Mouse (Mus musculus): Measurements from ENCODE around the gene Carns1. TPM values are rescaled to one million over a fixed set of nuclear protein-coding genes. Genes with fewer than 3 reads are reported as not detected.

Carns1 gene
- total RNA-seq, 1 experiment from 2014 or later: 3.5 TPM

DNA sequence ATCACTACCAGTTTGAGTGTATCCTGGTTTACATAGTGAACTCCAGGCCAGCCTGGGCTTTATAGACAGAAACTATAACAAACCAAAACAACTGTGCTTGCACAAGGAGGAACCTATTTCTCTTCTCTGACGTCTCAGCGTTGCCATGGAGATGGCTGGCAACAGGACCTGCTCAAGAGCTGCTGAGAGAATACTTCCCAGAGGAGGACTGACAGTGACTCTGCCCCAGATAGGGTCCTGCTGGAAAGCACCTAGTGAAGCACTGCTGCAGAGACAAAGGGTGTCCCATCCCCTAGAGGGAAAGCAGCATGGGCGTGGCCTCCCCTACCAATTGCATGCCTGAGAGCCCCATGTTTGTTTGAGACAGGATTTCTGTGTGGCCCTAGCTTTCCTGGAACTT is 6.6 kb upstream of the Carns1 start:
- peak; percentile 55 for ATAC-seq (replicated peaks; ENCODE audit: low read depth, poor library complexity, severe bottlenecking)

DNA sequence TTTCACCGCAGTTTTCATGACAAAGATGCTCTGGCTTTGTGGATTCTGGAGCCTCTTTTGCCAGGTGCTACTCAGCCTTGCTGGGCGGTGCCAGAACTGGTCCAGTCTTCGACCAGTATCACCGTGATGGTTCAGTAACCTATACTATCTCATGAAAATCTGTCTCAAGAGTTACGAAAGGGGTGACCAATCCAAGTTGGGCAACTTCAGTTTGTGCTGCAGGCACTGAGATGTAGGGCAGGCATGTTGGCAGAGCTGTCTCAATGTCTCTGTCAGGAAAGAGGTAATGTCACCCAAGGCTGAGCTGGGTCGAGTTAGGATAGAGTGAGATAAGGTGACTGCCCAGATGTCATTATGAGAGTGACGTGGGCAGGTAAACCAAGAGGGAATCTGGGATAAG is 5.1 kb upstream of the Carns1 start:
- no peak for ATAC-seq (replicated peaks; ENCODE audit: low read depth, poor library complexity, severe bottlenecking)

DNA sequence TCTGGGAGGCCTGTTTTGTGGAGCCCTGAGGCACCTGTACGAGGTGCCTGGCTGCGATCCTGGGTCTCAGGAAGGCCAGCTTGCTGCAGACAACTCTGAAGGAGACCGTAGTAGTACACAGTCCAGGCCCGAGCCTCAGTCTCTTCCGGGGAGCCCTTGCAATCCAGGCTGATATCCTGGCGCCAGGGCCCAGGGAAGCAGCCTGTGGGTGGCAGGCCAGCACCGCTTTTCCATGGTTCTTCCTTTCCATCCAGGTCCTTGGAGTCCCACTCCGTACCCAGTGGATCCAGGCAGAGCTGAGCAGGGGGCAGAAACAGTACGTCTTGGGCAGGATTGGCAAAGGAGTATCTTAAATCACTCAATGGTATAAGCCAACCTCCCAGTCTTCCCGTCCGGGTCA is 2.4 kb downstream of the Carns1 start:
- no peak for ATAC-seq (replicated peaks; ENCODE audit: low read depth, poor library complexity, severe bottlenecking)

DNA sequence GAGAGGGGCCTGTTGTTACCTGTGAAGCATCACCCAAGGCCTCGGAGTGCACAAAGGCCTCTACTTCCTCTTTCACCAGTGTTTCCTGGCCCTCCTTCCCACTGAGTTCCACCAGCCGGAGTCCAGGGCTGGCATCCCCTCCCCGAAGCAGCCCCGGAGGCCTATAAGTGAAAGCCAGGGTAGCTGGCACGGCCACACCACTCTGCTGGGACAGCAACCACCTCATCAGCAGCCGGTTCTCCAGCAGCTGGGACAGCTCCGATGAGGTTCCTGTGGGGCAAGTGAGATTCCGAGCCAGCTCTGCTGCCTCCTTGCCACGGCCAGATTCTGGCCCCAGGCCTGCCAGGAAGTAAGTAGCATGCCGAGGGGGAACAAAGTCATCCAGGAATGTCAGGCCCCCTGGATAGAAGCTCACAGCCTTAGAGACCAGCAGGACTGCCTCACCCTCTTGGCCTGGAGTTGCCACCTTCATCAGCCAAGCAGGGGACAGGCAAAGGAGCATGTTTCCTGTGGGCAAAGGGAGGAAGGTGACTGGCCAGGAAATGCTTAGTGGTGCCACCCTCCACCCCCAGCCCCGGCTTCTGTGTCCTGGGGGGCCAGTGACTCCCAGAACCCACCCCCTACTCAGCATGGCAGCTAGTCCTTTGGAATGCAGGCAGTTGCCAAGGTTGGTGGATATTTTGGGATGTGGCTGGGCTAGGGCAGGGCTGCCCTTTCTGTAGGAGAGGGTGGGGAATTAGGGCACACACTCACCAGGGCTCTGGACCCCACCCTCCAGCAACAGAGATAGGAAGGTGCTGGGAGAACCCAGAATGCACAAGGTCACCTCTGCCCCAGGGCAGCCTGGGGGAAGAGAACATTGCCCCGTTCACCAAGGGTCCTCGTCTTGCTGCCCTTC is 3.6 kb downstream of the Carns1 start:
- ATAC-seq (replicated peaks; ENCODE audit: low read depth, poor library complexity, severe bottlenecking): peak; percentile 10; the same call in 1 of the 2 replicates

DNA sequence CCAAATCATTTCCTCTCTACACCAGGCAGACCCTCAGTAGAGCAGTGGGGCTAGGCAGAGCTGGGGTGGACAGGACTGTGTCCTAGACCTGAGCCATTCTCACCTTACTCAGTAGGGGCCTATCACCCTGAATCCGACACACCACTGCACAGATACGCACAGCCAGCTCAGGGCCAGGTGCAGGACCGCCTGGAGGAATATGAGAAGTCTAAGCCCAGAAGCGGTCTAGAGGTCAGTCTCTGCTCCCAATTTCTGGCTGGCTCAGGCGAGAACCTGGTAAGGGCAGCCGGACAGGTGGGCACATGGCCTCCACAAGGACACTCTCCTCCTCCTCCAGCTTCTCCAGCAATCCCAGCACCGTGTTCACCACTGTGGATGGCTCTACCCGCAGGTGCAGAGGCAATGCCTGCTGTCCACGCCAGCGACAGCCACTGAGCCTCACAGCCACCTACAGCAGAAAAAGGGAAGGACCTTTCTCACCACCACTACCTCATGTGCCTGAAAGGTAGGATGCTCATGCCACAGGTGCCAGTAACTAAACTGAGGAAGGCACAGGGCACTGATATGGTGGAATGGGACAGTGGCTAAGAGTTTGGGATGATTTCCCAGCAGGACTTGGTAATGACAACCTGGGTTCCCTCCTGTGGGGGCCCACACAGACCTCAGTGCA is 4.4 kb downstream of the Carns1 start:
- ATAC-seq (replicated peaks; ENCODE audit: low read depth, poor library complexity, severe bottlenecking): no peak

DNA sequence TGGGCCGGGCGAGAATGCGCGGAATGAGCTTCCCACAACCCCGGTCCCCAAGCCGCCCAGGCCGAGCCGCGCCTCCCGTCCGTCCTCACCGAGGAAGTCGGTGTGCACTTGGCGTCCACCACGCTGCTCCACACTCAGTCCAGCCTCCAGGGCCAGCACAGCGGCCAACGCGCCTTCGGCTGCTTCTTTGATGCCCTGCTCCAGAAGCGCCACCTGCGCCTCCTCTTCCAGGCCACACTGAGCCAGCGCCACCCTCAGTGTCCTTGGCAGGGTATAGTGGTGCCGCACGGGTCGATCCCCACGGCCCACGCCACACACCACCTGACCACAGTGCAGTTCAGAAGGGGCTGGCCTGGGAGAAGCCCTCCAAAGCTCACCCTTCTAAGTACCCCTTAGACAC is 5.5 kb downstream of the Carns1 start:
- peak; percentile 5; the same call in 1 of the 2 replicates for ATAC-seq (replicated peaks; ENCODE audit: low read depth, poor library complexity, severe bottlenecking)

DNA sequence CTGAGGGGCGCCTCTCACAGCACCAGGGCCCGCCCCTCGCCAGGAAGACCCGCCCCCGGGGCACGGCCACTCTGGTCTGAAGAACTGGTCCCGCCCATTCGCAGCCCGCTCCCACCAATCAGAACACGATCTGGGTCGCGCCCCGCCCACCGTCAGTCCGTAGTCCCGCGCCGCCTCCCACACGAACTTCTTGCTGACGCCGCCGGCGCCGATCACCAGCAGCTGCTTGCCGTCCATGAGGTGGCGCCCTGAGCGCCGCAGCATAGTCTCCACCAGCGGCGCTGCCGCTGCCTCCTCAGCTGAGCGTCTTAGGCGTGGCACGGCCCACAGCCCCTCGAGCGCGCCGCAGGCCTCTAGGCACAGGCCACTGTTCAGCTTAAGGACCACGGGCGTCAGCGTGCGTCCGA is 5.9 kb downstream of the Carns1 start:
- peak; percentile 95 for ATAC-seq (replicated peaks; ENCODE audit: low read depth, poor library complexity, severe bottlenecking)

DNA sequence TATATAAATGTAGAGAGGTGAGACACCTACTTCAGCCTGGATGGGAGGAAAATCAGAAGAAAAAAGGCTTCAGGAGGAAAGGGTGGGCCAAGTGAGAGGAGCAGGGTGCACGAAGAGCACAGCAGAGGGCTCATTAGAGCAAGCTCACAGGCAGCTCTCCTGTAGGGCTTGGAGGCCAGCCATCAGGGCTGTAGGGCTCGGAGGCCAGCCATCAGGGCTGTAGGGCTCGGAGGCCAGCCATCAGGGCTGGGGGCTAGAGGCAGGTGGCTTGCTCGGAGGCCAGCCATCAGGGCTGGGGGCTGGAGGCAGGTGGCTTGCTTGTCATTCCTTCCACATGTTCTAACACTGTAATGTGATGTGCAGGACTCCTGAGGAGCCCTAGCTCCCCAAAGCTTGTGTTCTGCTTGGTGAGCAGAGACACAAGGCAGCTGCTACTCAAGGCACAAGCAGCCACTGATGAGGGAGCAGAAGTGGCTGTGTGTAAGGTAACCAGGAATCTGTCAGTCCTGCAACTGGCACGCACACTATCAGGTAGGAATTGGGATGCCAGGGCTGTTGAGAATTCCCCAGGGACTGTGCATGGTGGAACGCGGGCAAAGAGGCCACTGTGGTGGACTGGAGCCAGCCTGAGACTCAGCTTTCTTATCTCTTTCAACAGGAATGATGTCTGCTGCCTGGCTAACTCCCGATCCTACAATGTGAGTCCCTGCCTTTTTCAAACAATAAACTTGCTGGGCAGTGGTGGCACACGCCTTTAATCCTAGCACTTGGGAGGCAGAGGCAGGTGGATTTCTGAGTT is 8.4 kb downstream of the Carns1 start:
- no peak for ATAC-seq (replicated peaks; ENCODE audit: low read depth, poor library complexity, severe bottlenecking)

DNA sequence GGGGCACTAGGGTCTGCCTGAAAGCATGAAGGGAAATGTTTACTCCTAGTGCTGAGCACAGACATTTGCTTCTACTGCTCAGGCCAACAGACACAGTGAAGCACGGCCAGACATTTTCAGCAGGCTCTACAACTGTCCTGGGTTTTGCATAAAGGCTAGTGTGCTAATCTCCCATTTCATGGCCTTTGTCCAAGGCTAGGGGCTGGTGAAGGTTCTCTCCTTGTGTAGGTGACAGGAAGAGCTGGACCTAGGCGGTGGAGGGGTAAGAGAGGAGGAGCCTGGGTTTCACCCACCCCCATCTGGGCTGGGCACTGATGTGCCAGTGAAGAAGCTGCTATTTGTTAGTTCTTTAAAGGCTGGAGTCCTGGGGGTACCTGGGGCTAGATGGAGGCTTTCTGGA is 10.6 kb downstream of the Carns1 start:
- ATAC-seq (replicated peaks; ENCODE audit: low read depth, poor library complexity, severe bottlenecking): no peak

DNA sequence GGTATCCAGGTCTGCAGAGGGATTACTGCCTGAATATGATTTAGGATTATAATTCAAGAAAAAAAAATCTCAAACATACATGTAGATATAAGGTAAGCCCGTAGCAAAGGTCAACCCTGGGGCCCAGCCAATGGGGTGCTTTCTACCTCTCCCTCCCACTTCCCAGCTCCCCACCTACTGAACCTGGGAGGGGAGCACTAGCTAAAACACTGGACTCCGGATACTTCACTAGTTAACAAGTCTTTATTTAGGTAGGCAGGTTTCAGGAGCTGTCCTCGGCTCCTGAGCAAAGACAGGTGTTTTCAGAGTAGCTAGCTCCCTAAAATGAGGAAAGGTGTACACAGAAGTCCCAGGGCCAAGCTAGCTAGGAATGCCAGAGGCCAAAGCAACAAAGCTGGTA is 11.2 kb downstream of the Carns1 start:
- ATAC-seq (replicated peaks; ENCODE audit: low read depth, poor library complexity, severe bottlenecking): no peak

DNA sequence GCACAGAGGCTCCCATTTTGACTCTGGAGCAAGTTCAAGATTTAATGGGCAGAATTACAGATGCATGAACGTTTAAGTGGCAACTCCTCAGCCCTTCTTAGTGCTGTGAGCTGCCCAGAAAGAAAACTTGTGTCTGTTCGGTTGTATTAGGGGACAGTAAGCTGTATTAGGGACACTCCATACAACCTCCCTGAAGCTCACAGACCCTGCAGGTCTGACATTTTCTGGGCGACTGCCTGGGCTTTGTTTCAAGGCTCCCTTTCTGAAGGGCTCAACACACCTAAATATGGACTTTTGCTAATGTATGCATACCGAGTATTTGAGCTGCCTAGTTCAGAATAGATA is 11.8 kb downstream of the Carns1 start:
- ATAC-seq (replicated peaks; ENCODE audit: low read depth, poor library complexity, severe bottlenecking): no peak

DNA sequence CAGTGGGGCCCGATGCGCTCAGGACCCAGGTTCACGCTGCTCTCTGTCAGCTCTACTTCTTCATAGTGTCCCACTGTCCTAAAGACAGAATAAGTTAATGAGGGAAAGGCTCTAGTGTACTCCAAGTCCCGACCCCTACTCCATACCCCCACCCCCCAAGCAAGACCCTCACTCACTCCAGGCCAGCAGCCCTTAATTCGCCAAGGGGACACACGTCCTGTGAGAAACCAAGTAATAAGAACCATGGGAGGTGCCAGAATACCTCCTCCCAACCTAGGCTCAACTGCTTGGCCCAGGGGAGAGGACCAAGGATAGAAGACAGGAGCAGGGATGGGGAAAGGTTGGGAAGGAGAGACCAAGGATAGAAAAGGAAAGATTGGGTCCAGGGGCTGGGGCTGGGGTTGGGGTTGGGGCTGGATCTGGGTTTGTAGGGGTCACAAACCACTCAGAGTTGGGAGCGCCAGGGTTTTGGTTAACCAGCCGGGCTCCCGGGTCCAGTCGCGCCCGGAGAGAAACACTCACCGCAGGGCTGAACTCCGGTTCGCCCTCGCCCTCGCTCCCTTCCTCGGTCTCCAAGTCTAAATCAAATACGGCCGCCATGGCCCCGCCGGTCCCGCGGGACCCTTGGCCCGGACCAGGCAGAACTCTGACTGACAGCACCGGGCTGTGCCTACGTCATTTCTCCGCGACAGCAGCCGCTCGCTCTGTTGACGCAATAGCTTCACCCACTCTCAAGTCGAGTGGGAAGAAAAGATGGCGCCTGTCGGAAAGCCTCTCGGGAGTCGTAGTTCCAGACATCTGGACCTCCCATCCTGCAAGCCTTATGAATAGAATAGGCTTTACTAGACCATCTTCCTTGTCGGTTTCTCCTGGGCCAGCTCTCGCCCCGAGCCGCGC is 12.4 kb downstream of the Carns1 start, which contains the start of gene Rps6kb2:
Rps6kb2 (minus strand) TSS at position 709 of the 897 bp plus-strand sequence.
- peak; percentile 94 for ATAC-seq (replicated peaks; ENCODE audit: low read depth, poor library complexity, severe bottlenecking)

DNA sequence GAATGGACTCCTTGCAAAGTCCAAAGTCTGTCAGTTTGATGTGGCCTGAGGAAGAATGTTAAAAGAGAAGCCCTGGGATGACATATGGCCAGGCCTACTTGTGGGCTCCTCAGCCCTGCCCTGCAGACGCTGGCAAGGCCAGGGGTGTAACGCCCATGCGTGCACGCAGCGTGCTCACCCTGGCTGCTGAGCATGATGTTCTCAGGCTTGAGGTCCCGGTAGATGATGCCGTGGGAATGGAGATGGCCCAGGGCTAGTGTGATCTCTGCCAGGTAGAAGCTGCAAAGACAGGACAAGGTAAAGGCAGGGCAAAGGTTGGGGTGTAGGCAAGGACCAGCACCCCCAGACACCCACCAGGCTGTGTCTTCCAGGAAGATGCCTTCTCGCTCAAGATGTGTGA is 16.2 kb downstream of the Carns1 start:
- no peak for ATAC-seq (replicated peaks; ENCODE audit: low read depth, poor library complexity, severe bottlenecking)

DNA sequence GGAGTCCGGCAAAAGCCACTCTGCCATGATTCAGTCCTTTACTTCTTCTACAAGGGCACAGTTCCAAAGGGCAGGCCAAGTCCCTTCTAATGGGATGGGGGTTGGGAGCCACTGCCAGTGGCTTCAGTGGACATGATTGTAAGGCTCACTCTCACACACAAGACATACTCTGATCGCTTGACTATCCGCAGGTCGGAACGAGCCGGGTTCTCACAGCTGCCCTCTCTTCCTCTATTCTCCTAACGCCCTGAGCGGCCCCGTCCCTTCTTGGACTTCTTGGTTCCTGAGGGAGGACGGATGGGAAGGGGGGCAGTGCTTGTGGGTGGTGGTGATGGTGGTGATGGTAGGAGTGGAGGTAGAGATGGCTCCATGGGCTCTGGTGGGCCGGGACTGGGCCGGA is 18.5 kb downstream of the Carns1 start:
- no peak for ATAC-seq (replicated peaks; ENCODE audit: low read depth, poor library complexity, severe bottlenecking)

DNA sequence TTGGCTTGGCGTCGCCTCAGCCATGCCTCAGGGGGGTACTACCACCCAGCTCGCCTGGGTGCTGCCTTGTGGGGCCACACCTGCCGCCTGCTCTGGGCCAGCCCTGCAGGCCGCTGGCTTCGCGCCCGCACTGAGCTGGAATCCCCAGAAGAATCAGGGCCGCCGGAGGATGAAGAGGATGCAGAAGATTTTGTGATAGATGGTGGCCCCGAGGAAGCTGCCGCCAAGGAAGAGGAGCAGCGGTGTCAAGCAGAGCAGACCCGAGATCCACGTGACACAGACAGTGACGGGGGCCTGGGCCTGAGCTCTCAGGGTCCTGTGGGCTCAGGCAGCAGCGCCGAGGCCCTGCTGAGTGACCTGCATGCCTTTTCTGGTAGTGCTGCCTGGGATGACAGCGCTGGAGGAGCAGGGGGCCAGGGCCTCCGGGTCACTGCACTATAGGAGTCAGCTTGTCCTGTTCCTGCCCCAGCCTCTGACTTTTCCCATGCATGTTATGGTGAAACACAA is 19.2 kb downstream of the Carns1 start:
- no peak for ATAC-seq (replicated peaks; ENCODE audit: low read depth, poor library complexity, severe bottlenecking)

DNA sequence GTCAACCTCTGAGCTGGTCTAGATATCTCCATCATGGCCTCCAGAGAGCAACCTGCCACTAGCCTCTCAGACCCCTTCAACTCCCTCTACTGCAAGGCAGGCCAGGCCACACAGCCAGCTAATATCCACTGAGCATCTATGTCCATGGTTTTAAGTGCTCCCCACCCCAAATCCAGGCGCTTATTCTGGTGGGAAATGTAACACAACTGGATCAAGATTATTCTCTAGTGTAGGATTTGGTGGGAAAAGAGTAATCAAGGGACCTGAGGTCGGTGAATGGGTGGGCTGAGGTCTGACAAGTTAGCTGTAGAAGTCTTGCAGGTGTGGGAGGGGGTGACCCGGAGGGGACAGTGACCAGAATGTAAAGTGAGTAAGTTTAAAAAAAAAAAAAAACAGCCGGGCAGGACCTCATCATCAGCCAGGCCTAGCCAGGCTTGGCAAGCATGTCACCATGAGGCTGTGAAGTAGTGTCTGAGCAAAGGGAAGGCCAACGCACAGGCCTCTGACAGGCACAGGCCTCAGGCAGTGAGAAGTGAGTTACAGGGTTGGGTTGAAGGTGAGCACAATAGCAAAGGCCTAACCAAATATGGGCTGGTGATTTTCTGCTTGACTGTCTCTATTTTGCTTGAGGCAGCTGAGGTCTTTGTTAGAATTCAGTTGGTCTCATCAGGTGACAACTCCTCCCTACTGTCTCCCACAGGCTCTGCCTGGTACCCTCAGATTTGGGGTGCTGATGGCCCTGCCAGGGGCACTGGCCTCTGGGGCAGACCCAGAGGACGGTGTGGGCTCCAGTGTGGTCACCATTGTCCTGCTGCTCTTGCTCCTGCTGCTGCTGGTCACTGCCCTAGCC is 19.8 kb downstream of the Carns1 start:
- no peak for ATAC-seq (replicated peaks; ENCODE audit: low read depth, poor library complexity, severe bottlenecking)

DNA sequence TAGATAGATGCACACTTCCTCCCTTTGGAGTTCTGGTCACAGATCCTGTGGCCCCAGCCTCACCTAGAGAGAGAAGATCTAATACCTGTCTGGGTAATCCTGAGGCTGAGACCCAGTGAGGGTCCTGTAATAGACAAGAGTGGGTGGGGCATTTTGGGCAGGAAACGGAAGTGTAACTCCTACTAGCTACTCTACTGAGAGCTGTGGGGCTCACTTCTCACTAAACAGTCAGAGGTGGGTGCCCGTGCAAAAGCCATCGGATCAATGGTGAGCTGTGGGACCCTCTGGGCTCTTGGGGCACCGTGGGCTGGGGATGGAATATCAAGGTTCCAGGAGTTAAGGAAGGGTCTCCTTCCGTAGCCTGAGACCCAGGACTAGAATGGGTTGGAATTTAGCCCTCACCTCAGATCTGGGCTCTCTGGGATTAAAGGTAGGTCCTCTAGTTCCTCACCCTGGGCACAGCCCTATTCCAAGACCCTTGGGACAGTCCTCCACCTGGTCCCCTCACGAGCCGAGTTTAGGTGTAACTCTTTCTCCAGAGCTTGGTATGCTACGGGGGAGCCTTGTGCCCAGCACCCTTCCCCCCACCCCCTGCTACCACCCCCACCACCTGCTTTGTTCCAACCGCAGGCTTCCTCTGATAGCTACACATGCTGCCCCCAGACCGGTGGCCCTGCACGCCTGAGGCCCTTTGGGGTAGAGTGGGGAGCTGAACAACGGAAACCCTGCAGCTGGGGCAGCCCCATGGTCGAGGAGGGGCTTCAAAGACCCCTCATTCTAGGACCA is 20.6 kb downstream of the Carns1 start:
- peak; percentile 71 for ATAC-seq (replicated peaks; ENCODE audit: low read depth, poor library complexity, severe bottlenecking)

DNA sequence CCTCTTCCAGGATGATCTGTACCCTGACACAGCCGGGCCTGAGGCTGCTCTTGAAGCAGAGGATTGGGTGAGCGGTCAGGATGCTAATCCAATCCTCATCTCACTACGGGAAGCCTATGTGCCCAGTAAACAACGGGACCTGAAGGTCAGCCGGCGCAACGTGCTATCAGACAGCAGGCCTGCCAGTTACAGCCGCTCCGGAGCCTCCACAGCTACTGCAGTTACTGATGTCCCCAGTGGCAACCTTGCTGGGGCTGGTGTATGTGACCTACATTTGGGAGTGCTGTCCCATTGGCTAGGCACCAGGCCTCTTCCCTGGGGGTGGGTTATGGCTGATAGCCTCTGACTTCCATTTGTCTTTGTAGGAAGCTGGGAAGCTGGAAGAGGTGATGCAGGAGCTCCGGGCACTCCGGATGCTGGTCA is 22.0 kb downstream of the Carns1 start, which contains the start of gene Ptprcap:
Ptprcap (plus strand) TSS at position 373 of the 423 bp plus-strand sequence.
- no peak for ATAC-seq (replicated peaks; ENCODE audit: low read depth, poor library complexity, severe bottlenecking)
